Mouse (Mus musculus): ENCODE data around the gene Efcab2. TPM values are rescaled to one million over a fixed set of nuclear protein-coding genes. Genes with fewer than 3 reads are reported as not detected.
A peak's percentile ranks its signal among the peaks of the same experiment; 100 is the strongest.

Gene Efcab2
- total and polyA plus RNA-seq, 2 experiments, result 0.29 to 2.2 TPM

- H3K79me2 ChIP-seq (ENCODE audit: control insufficient read depth, insufficient read depth, low read length), result no peaks in the 10 kb centered on the region
- TF ChIP-seq CTCF (IDR thresholded peaks at IDR 0.05; ENCODE audit: low read depth, low read length) (peak; percentile 73), POLR2A (IDR thresholded peaks at IDR 0.05; ENCODE audit: extremely low read depth, insufficient read depth, low read length) (no peak)
- DNase-seq (ENCODE audit: extremely low read depth, low read depth, low spot score), result peak; percentile 49
- WGBS, result 1% methylated on average over 21 of the region's 21 CpGs
- H3K4me1 ChIP-seq (ENCODE audit: control insufficient read depth, insufficient read depth, low read length), result peaks cover 5% of the 10 kb centered on the region; the same call in 1 of the 2 replicates
- H3K36me3 ChIP-seq (ENCODE audit: control insufficient read depth, insufficient read depth, low read length), result no peaks in the 10 kb centered on the region
- no peak overlapping the region for H3K9ac ChIP-seq (ENCODE audit: low read depth, low read length)
- peaks cover 20% of the 10 kb centered on the region for H3K27me3 ChIP-seq (ENCODE audit: control insufficient read depth, insufficient read depth, low read length)
- peak overlapping the region; percentile 25; the same call in 1 of the 2 replicates for H3K4me3 ChIP-seq (ENCODE audit: insufficient read depth, low read depth, low read length)
- no peak overlapping the region for H3K27ac ChIP-seq (replicated peaks; ENCODE audit: insufficient read depth, low read depth, low read length)
These were observed 121.3 kb downstream of the Efcab2 start for GRCm38 (mm10) chr1:178527185-178527546.

GRCm38 (mm10) chr1:178527547-178528361 is 121.9 kb downstream of the Efcab2 start:
- Histone ChIP-seq H3K9ac (ENCODE audit: low read depth, low read length) (no peak overlapping the region), H3K27ac (replicated peaks; ENCODE audit: insufficient read depth, low read depth, low read length) (no peak overlapping the region), H3K4me3 (ENCODE audit: insufficient read depth, low read depth, low read length) (peak overlapping the region; percentile 37; the same call in 1 of the 2 replicates), H3K4me1 (ENCODE audit: control insufficient read depth, insufficient read depth, low read length) (peaks cover 5% of the 10 kb centered on the region; the same call in 1 of the 2 replicates), H3K27me3 (ENCODE audit: control insufficient read depth, insufficient read depth, low read length) (peaks cover 20% of the 10 kb centered on the region), H3K79me2 (ENCODE audit: control insufficient read depth, insufficient read depth, low read length) (no peaks in the 10 kb centered on the region), H3K36me3 (ENCODE audit: control insufficient read depth, insufficient read depth, low read length) (no peaks in the 10 kb centered on the region)
- TF ChIP-seq CTCF (IDR thresholded peaks at IDR 0.05; ENCODE audit: low read depth, low read length), result no peak
- TF ChIP-seq POLR2A (IDR thresholded peaks at IDR 0.05; ENCODE audit: extremely low read depth, insufficient read depth, low read length), result no peak
- no peak for DNase-seq (ENCODE audit: extremely low read depth, low read depth, low spot score)
- WGBS, result 2% methylated on average over 59 of the region's 59 CpGs

- WGBS, result under 1% methylated on average over 92 of the region's 92 CpGs
These were observed 122.8 kb downstream of the Efcab2 start, which contains the start of gene Kif26b for GRCm38 (mm10) chr1:178528431-178529351. Gene Kif26b, plus strand, starts transcription at chr1:178529125.

GRCm38 (mm10) chr1:178529512-178530300 is 123.8 kb downstream of the Efcab2 start:
- peaks cover 20% of the 10 kb centered on the region for H3K27me3 ChIP-seq (ENCODE audit: control insufficient read depth, insufficient read depth, low read length)
- H3K79me2 ChIP-seq (ENCODE audit: control insufficient read depth, insufficient read depth, low read length), result no peaks in the 10 kb centered on the region
- DNase-seq (ENCODE audit: extremely low read depth, low read depth, low spot score), result no peak
- 2% methylated on average over 38 of the region's 38 CpGs for WGBS
- H3K36me3 ChIP-seq (ENCODE audit: control insufficient read depth, insufficient read depth, low read length), result no peaks in the 10 kb centered on the region
- H3K9ac ChIP-seq (ENCODE audit: low read depth, low read length), result no peak overlapping the region
- H3K4me3 ChIP-seq (ENCODE audit: insufficient read depth, low read depth, low read length), result peak overlapping the region; percentile 35; the same call in 1 of the 2 replicates
- TF ChIP-seq POLR2A (IDR thresholded peaks at IDR 0.05; ENCODE audit: extremely low read depth, insufficient read depth, low read length), result no peak
- H3K27ac ChIP-seq (replicated peaks; ENCODE audit: insufficient read depth, low read depth, low read length), result no peak overlapping the region
- peaks cover 5% of the 10 kb centered on the region; the same call in 1 of the 2 replicates for H3K4me1 ChIP-seq (ENCODE audit: control insufficient read depth, insufficient read depth, low read length)

More at GRCm38 (mm10) chr1:178528431-178529351, 122.8 kb downstream of the Efcab2 start, which contains the start of gene Kif26b:
- TF ChIP-seq POLR2A (IDR thresholded peaks at IDR 0.05; ENCODE audit: extremely low read depth, insufficient read depth, low read length) (0 out of 2 replicates have a peak, but pooled peaks have one; percentile 13), CTCF (IDR thresholded peaks at IDR 0.05; ENCODE audit: low read depth, low read length) (no peak)
- no peak within 1 kb of the TSS for H3K27ac ChIP-seq (replicated peaks; ENCODE audit: insufficient read depth, low read depth, low read length)
- peak within 1 kb of the TSS; percentile 38 for H3K9ac ChIP-seq (ENCODE audit: low read depth, low read length)
- no peaks in the 10 kb centered on the region for H3K79me2 ChIP-seq (ENCODE audit: control insufficient read depth, insufficient read depth, low read length)
- H3K27me3 ChIP-seq (ENCODE audit: control insufficient read depth, insufficient read depth, low read length), result peaks cover 20% of the 10 kb centered on the region
- peaks cover 5% of the 10 kb centered on the region; the same call in 1 of the 2 replicates for H3K4me1 ChIP-seq (ENCODE audit: control insufficient read depth, insufficient read depth, low read length)
- H3K4me3 ChIP-seq (ENCODE audit: insufficient read depth, low read depth, low read length), result peak within 1 kb of the TSS; percentile 37; the same call in 1 of the 2 replicates
- peak; percentile 37 for DNase-seq (ENCODE audit: extremely low read depth, low read depth, low spot score)
- no peaks in the 10 kb centered on the region for H3K36me3 ChIP-seq (ENCODE audit: control insufficient read depth, insufficient read depth, low read length)
